Mouse (Mus musculus) embryonic facial prominence, embryonic 12.5 days (tissue): ENCODE data around the gene Rab21. TPM values are rescaled to one million over a fixed set of nuclear protein-coding genes. Genes with fewer than 3 reads are reported as not detected.

ENCODE experiments used
- ATAC-seq: fragments of 200-750 bp; cut with Nextera tagmentation; 2 replicates; pipeline ENCODE4 v1.8.0; 2017; ENCODE audit not compliant: insufficient number of reproducible peaks, insufficient read depth, low FRiP score, low TSS enrichment
- H3K27ac ChIP-seq: fragments of 300-500 bp; sonication (generic); 2 replicates; pipeline ENCODE4 v1.5.1; 2016; ENCODE audit warnings: mild to moderate bottlenecking
- H3K27me3 ChIP-seq: fragments of 300-500 bp; sonication (generic); 2 replicates; pipeline ENCODE4 v1.6.1; 2016; ENCODE audit warnings: mild to moderate bottlenecking, moderate library complexity
- H3K36me3 ChIP-seq: fragments of 300-500 bp; sonication (generic); 2 replicates; pipeline ENCODE4 v1.6.1; 2016; ENCODE audit warnings: mild to moderate bottlenecking
- H3K4me1 ChIP-seq: fragments of 300-500 bp; sonication (generic); 2 replicates; pipeline ENCODE4 v1.6.1; 2016
- H3K4me2 ChIP-seq: fragments of 300-500 bp; sonication (generic); replicated peaks from 2 replicates; pipeline ENCODE4 v1.6.1; 2016; ENCODE audit warnings: mild to moderate bottlenecking, moderate library complexity
- H3K4me3 ChIP-seq: fragments of 300-500 bp; sonication (generic); 2 replicates; pipeline ENCODE4 v1.5.1; 2016; ENCODE audit warnings: mild to moderate bottlenecking
- H3K9ac ChIP-seq: fragments of 300-500 bp; sonication (generic); 2 replicates; pipeline ENCODE4 v1.6.1; 2016; ENCODE audit warnings: mild to moderate bottlenecking, moderate library complexity
- H3K9me3 ChIP-seq: fragments of 300-500 bp; sonication (generic); 2 replicates; pipeline ENCODE4 v1.6.1; 2016; ENCODE audit warnings: mild to moderate bottlenecking, moderate library complexity
- WGBS: fragments of 180-500 bp; shearing (Covaris S2); methylation state at CpG from one replicate; pipeline ENCODE4 v1.1.7; 2016; 5-methylcytosine and 5-hydroxymethylcytosine counted together
- polyA plus RNA-seq: library from polyadenylated mRNA; unstranded; fragments of >200 nt; fragmentation: Nextera tagmentation; extraction: Ambion mirVana; gene quantifications from 2 replicates; pipeline ENCODE4 v1.2.1, GENCODE M21; 2016

Gene Rab21
- polyA plus RNA-seq, 1 experiment from 2014 or later = 4.3 TPM

DNA sequence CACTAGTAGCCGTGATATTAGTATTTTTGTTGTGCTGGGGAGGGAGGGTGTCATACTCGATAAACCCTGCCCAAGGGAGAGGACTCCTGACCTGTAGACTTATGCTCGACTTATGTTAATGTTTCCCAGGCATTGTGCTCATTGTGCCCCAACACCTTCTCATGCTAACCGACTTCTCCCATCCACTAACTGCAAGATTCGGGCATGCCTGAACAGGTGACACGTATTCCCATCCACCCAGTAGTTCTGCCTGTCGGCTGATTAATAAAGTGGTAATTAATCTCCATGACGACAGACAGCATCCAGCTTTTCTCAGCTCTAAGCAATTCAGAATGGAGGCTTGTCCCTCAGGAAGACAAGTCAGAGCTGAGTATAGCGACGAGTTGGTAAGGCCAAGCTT is 33.6 kb upstream of the Rab21 start:
- Histone ChIP-seq H3K27me3 (no peaks in the 10 kb centered on the region), H3K9ac (no peak overlapping the region), H3K4me1 (no peaks in the 10 kb centered on the region), H3K27ac (no peak overlapping the region), H3K4me2 (no peak overlapping the region), H3K4me3 (no peak overlapping the region), H3K9me3 (no peaks in the 10 kb centered on the region), H3K36me3 (peaks cover 8% of the 10 kb centered on the region)
- no peak for ATAC-seq
- 77% methylated on average over 10 of the region's 10 CpGs for WGBS

DNA sequence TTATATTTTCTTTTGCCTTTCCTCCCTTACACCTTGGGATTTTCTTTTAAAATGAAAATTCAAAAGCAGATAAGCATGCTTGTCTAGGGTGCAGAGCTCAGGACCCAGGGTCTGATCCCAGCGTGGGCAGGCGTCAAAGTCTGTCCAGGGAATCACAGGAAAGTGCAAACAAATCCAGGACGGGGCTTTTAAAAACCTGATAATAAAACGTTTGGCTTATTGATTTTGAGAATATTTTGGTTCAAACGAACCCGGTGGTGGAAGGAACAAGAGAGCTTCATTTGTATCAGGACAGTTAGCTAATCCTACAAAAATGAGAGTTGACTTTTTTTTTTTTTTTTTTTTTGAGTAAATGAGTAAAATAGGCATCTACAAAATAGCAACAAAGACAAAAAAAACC is 32.7 kb upstream of the Rab21 start:
- Histone ChIP-seq H3K27ac (no peak overlapping the region), H3K9me3 (no peaks in the 10 kb centered on the region), H3K4me2 (no peak overlapping the region), H3K4me1 (no peaks in the 10 kb centered on the region), H3K4me3 (no peak overlapping the region), H3K36me3 (peaks cover 8% of the 10 kb centered on the region), H3K27me3 (no peaks in the 10 kb centered on the region), H3K9ac (no peak overlapping the region)
- ATAC-seq = no peak
- 81% methylated on average over 6 of the region's 6 CpGs for WGBS

DNA sequence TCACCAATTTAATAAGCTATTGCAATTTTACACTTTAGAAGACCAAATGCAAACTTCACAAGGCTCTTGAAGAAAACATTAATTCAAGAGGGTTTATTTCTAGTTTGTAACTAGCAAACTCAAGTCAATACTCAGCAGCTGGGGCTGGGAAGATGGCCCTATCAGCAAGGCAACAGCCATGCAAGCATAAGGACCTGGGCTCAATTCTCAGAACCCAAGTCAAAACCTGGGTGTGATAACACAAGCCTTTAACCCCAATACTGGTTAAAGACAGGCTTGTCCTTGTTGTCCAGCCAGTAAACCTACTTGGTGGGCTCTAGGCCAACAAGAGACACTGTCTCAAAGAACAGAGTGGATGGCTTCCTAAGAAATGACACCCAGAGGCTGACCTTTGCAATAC is 31.1 kb upstream of the Rab21 start:
- Histone ChIP-seq H3K9ac (no peak overlapping the region), H3K9me3 (no peaks in the 10 kb centered on the region), H3K4me3 (no peak overlapping the region), H3K4me2 (no peak overlapping the region), H3K27me3 (no peaks in the 10 kb centered on the region), H3K36me3 (peaks cover 18% of the 10 kb centered on the region), H3K27ac (no peak overlapping the region), H3K4me1 (no peaks in the 10 kb centered on the region)
- ATAC-seq = no peak

DNA sequence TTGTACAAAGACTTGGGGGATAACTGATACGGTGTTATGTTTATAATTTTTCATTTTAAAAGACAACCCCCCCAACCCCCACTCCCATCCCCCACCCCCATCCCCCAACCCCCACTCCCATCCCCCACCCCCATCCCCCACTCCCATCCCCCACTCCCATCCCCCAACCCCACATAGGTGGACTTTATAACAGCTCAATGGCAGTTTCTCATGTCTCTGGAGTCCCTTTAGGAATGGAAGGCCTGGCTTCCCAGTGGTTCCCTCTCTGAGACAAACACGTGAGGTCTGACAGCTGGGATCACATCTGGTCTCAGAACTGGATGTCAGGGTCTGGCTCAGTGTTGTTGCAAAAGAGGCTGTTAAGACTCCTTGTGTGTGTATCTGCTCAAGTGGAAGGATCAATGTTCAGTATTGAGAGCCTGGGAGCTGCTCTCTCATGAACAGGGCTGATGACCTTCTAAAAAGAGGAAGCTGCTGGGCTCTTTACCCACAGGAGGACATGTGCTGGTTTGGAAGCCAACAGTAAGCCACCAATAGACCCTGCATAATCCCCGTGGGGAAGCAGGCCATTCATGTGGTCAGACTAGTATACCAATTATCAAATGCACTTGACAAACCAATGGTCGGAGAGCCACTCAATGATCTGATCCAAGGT is 27.5 kb upstream of the Rab21 start:
- ATAC-seq = no peak
- Histone ChIP-seq H3K4me1 (no peaks in the 10 kb centered on the region), H3K9me3 (no peaks in the 10 kb centered on the region), H3K4me3 (no peak overlapping the region), H3K36me3 (peaks cover 25% of the 10 kb centered on the region), H3K27ac (no peak overlapping the region), H3K4me2 (no peak overlapping the region), H3K9ac (no peak overlapping the region), H3K27me3 (no peaks in the 10 kb centered on the region)
- 86% methylated on average over 4 of the region's 4 CpGs for WGBS

DNA sequence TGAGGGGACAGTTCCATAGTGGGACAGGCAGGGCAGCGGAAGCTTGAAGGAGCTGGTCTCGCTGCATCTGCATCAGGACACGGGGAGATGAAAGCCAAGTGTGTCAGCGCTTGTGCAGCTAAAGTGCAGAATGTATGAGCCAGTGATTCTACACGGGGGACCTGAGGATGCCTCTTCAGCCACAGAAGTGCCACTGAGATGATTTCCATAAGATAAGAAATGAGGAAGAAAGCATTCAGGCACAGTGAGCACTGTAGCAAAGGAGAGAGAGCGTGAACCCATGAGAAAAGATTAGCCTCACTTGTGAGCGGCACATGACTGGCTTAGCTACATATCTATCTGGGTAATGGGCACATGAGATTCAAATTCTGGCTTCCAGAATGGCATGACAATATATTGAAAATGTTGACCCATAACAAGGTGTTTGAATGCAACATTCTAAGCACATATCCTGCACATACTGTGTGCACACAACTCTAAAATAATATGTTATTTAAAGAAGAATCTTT is 24.5 kb upstream of the Rab21 start:
- no peaks in the 10 kb centered on the region for H3K9me3 ChIP-seq
- no peak overlapping the region for H3K4me3 ChIP-seq
- no peaks in the 10 kb centered on the region for H3K27me3 ChIP-seq
- ATAC-seq = no peak
- WGBS = 94% methylated on average over 7 of the region's 7 CpGs
- no peak overlapping the region for H3K9ac ChIP-seq
- no peak overlapping the region for H3K4me2 ChIP-seq
- peaks cover 17% of the 10 kb centered on the region; the same call in 1 of the 2 replicates for H3K36me3 ChIP-seq
- no peaks in the 10 kb centered on the region for H3K4me1 ChIP-seq
- H3K27ac ChIP-seq = no peak overlapping the region

DNA sequence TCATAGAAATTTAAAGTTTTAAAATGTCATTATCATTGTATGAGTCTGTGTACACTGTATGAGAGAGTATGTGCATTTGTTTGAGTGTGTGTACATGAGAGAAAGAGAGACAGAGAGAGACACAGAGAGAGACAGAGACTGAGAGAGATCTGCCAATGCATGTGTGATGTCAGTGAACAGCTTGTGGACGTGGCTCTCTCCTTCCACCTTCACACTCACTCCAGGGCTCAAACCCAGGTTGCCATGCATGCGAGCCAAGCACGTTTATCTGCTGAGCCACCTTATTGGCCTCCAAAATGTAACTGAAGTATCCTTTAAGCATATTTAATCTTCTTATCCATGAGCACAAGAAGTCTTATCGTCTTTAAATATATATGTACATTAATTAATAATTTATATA is 21.5 kb upstream of the Rab21 start:
- Histone ChIP-seq H3K27ac (no peak overlapping the region), H3K9me3 (no peaks in the 10 kb centered on the region), H3K4me3 (no peak overlapping the region), H3K9ac (no peak overlapping the region), H3K4me1 (no peaks in the 10 kb centered on the region), H3K36me3 (peaks cover 9% of the 10 kb centered on the region; the same call in 1 of the 2 replicates), H3K27me3 (no peaks in the 10 kb centered on the region), H3K4me2 (no peak overlapping the region)
- no peak for ATAC-seq
- WGBS = 81% methylated on average over 4 of the region's 4 CpGs

DNA sequence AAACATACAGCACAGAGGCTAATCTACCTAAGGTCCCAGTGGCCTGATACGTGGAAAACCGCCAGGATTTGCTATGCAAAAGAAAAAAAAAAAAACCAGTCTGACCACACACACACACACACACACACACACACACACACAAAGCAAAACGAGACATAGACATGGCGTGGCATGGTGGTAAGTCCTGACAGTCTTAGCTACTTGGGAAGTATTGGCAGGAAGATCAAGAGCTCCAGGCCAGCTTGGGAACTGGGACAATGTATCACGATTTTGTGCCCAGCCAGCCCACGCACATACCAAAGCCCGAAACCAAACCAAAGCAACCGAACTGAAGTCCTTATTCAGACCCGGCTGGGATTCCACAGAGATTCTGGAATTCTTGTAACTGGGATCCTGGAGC is 18.1 kb upstream of the Rab21 start:
- no peak for ATAC-seq
- no peaks in the 10 kb centered on the region for H3K36me3 ChIP-seq
- no peaks in the 10 kb centered on the region for H3K9me3 ChIP-seq
- no peak overlapping the region for H3K27ac ChIP-seq
- no peak overlapping the region for H3K9ac ChIP-seq
- no peak overlapping the region for H3K4me3 ChIP-seq
- H3K27me3 ChIP-seq = no peaks in the 10 kb centered on the region
- H3K4me1 ChIP-seq = no peaks in the 10 kb centered on the region
- H3K4me2 ChIP-seq = no peak overlapping the region
- WGBS = 81% methylated on average over 9 of the region's 9 CpGs

DNA sequence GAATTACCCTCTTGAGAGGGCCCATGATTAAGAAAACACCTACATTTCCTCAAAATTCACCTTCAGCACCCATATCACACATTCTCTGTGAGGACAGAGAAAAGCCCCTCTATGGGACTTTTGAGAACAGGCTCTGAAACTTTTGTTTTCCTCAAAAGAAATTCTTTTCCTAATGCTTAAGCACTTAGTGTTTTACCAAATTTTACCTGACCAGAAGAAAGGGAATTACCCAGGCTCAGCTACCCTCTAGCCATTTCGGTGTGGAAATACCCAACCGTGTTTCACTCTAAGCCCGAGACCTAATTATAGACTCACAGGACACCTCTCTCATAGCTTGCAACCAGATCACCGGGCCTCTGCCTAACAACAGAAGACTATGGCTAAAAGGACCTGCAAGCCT is 17.6 kb upstream of the Rab21 start:
- Histone ChIP-seq H3K4me3 (no peak overlapping the region), H3K9ac (no peak overlapping the region), H3K27me3 (no peaks in the 10 kb centered on the region), H3K36me3 (no peaks in the 10 kb centered on the region), H3K9me3 (no peaks in the 10 kb centered on the region), H3K4me2 (no peak overlapping the region), H3K4me1 (no peaks in the 10 kb centered on the region), H3K27ac (no peak overlapping the region)
- 80% methylated on average over 4 of the region's 4 CpGs for WGBS
- ATAC-seq = no peak

DNA sequence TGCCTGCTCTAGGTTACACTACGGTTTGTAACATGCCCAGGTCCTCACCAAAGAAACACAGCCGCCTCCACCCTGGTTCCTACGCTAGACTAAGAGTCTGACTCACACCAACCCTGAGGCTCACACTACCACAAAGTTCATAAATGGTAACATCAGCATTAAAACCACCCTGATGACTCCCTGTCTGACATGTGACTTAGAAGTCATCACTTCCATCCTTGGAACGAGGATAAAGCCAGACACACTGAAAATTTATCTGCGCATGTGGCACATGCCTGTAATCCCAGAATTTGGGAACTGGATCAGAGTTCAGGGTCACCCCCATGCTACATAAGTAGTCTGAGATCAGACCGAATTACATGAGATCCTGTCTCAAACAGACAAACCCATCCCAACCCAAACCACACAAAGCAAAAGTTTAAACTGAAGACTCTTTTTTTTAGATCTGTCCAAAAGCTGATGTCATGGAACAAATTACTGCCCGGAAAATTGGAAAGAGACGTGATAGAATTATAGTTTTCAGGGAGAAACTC is 17.1 kb upstream of the Rab21 start:
- H3K4me3 ChIP-seq = no peak overlapping the region
- no peaks in the 10 kb centered on the region for H3K27me3 ChIP-seq
- H3K4me2 ChIP-seq = no peak overlapping the region
- no peak for ATAC-seq
- 80% methylated on average over 8 of the region's 8 CpGs for WGBS
- no peaks in the 10 kb centered on the region for H3K36me3 ChIP-seq
- H3K9ac ChIP-seq = no peak overlapping the region
- H3K4me1 ChIP-seq = no peaks in the 10 kb centered on the region
- no peaks in the 10 kb centered on the region for H3K9me3 ChIP-seq
- H3K27ac ChIP-seq = no peak overlapping the region

DNA sequence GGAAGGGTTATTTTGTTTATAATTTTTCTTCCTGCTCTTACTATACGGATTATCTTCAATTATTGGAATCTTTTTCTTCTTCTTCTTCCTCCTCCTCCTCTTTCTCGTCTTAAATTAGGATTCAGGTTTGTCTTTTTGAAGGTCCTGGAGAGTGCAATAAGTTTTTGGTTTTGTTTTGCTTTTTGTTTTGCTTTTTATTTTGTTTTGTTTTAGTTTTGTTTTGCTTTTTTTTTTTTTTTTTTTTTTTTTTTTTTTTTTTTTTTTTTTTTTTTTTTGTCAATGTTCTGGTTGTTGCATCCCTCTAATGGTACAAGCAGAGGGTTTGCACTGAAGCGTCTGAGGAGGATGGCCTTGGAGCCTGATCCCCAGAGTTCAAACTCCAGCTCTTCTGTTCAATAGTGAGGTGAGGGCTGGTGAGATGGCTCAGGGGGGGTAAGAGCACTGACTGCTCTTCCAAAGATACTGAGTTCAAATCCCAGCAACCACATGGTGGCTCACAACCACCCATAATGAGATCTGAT is 13.7 kb upstream of the Rab21 start:
- H3K9me3 ChIP-seq = no peaks in the 10 kb centered on the region
- no peaks in the 10 kb centered on the region for H3K27me3 ChIP-seq
- no peak overlapping the region for H3K4me2 ChIP-seq
- H3K9ac ChIP-seq = no peak overlapping the region
- H3K36me3 ChIP-seq = no peaks in the 10 kb centered on the region
- H3K27ac ChIP-seq = no peak overlapping the region
- no peak for ATAC-seq
- WGBS = 78% methylated on average over 3 of the region's 3 CpGs
- H3K4me3 ChIP-seq = no peak overlapping the region
- H3K4me1 ChIP-seq = no peaks in the 10 kb centered on the region

DNA sequence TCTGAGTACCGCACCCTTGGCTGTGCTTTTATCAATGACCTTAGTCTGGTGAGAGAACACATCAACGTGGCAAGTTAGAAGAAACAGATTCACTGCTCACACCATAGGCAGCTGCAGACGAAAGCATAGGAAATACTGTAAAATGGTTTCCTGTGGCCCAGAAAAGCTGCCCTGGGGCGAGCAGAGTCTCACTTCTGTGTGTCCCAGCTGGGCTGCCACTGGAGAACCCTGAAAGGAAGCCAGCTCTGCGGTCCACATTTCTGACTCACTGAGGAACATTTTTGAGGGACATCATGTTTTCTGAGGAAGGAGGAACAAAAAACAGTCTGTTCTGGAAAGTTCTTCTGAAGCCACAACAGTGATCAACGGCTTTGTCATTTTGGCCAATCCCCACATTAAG is 13.1 kb upstream of the Rab21 start:
- WGBS = 70% methylated on average over 6 of the region's 6 CpGs
- Histone ChIP-seq H3K27ac (no peak overlapping the region), H3K36me3 (no peaks in the 10 kb centered on the region), H3K27me3 (no peaks in the 10 kb centered on the region), H3K9me3 (no peaks in the 10 kb centered on the region), H3K4me2 (no peak overlapping the region), H3K4me3 (no peak overlapping the region), H3K9ac (no peak overlapping the region), H3K4me1 (no peaks in the 10 kb centered on the region)
- ATAC-seq = no peak

DNA sequence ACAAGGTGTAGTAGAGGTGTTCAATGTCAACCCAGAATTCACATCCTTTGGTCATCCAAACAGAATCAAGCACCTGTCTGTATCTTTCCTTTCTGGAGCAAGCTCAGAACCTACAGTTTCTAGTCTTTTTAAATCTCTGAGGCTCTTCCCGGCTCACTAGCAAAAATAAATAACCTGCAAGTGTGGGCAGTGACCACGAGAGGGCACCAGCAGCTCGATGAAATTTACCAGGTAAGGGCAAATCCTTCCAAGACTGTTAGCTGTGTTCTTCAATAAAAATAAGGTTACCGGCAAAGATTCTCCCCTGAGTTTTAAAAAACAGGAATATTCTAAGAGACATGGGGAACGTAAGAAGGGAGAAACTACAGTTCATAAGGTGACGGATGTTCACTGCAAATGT is 7.9 kb upstream of the Rab21 start:
- Histone ChIP-seq H3K4me2 (no peak overlapping the region), H3K27ac (no peak overlapping the region), H3K9me3 (no peaks in the 10 kb centered on the region), H3K4me3 (no peak overlapping the region), H3K4me1 (no peaks in the 10 kb centered on the region), H3K36me3 (no peaks in the 10 kb centered on the region), H3K9ac (no peak overlapping the region), H3K27me3 (no peaks in the 10 kb centered on the region)
- ATAC-seq = no peak
- WGBS = 13% methylated on average over 6 of the region's 6 CpGs
